Mouse (Mus musculus) heart, postnatal 0 days (tissue): Measurements from ENCODE around the gene Bhlhe40. TPM values are rescaled to one million over a fixed set of nuclear protein-coding genes. Genes with fewer than 3 reads are reported as not detected.

Experiments
- ATAC-seq: fragments of 200-750 bp; cut with Nextera tagmentation; 2 replicates; pipeline ENCODE4 v1.8.0; 2017; ENCODE audit warnings: low read depth, moderate number of reproducible peaks, moderate library complexity; ENCODE audit not compliant: insufficient read depth
- DNase-seq: peaks from one replicate; pipeline ENCODE4 v3.0.0-alpha.2; 2016; ENCODE audit warnings: low spot score
- H3K27ac ChIP-seq: fragments of 300-500 bp; sonication (generic); 2 replicates; pipeline ENCODE4 v1.5.1; 2014; ENCODE audit warnings: low read depth, mild to moderate bottlenecking
- H3K27me3 ChIP-seq: fragments of 300-500 bp; sonication (generic); 2 replicates; pipeline ENCODE4 v1.6.1; 2014; ENCODE audit warnings: low read length, mixed read lengths; ENCODE audit not compliant: control insufficient read depth, insufficient read depth
- H3K36me3 ChIP-seq: fragments of 300-500 bp; sonication (generic); replicated peaks from 2 replicates; pipeline ENCODE4 v1.6.1; 2014; ENCODE audit warnings: low read length, mixed read lengths; ENCODE audit not compliant: control insufficient read depth, insufficient read depth
- H3K4me1 ChIP-seq: fragments of 300-500 bp; sonication (generic); 2 replicates; pipeline ENCODE4 v1.6.1; 2014; ENCODE audit warnings: antibody characterized with exemption; ENCODE audit not compliant: control insufficient read depth, insufficient read depth
- H3K4me2 ChIP-seq: fragments of 300-500 bp; sonication (generic); 2 replicates; pipeline ENCODE4 v1.6.1; 2014; ENCODE audit warnings: low read depth, mild to moderate bottlenecking, low read length, moderate library complexity
- H3K4me3 ChIP-seq: fragments of 300-500 bp; sonication (generic); 2 replicates; pipeline ENCODE4 v1.5.1; 2014; ENCODE audit warnings: low read depth, low read length
- H3K9ac ChIP-seq: fragments of 300-500 bp; sonication (generic); replicated peaks from 2 replicates; pipeline ENCODE4 v1.6.1; 2014; ENCODE audit warnings: low read depth, low read length, mixed read lengths
- H3K9me3 ChIP-seq: fragments of 300-500 bp; sonication (generic); replicated peaks from 2 replicates; pipeline ENCODE4 v1.6.1; 2016; ENCODE audit warnings: low read length; ENCODE audit not compliant: control insufficient read depth
- CTCF ChIP-seq: IDR thresholded peaks from 2 replicates; pipeline ENCODE4 v1.5.1; 2016; ENCODE audit warnings: antibody characterized with exemption, control low read depth, low read depth
- EP300 ChIP-seq: IDR thresholded peaks from 2 replicates; pipeline ENCODE4 v1.6.1; 2016; ENCODE audit warnings: antibody characterized with exemption, low read depth
- whole genome bisulfite sequencing: fragments of 180-500 bp; shearing (Covaris S2); extraction: QIAGEN DNeasy Blood & Tissue Kit; methylation state at CpG from one replicate; pipeline ENCODE4 v1.1.7; 2014; 5-methylcytosine and 5-hydroxymethylcytosine counted together
- polyA plus RNA-seq: library from polyadenylated mRNA; unstranded; fragments of >200 nt; fragmentation: Nextera tagmentation; extraction: Ambion mirVana; gene quantifications from 2 replicates; pipeline ENCODE4 v1.2.1, GENCODE M21; 2015
- total RNA-seq: library from RNA; depleted of rRNA; stranded (reverse); fragments of >200 nt; gene quantifications from 2 replicates; pipeline ENCODE4 v1.2.3, GENCODE M21; 2014; ENCODE audit warnings: low replicate concordance

The Bhlhe40 gene
- total and polyA plus RNA-seq, 2 experiments from 2014 or later: 11.8 to 19.7 TPM

- H3K4me2 ChIP-seq: peak overlapping the region; percentile 59
- no peaks in the 10 kb centered on the region for H3K36me3 ChIP-seq
- DNase-seq (no peak), ATAC-seq (no peak)
- no peaks in the 10 kb centered on the region for H3K27me3 ChIP-seq
- H3K4me1 ChIP-seq: peaks cover 6% of the 10 kb centered on the region; the same call in 1 of the 2 replicates
- H3K9me3 ChIP-seq: no peaks in the 10 kb centered on the region
- WGBS: 17% methylated on average over 9 of the region's 9 CpGs
- peak overlapping the region; percentile 33; the same call in 1 of the 2 replicates for H3K4me3 ChIP-seq
- TF ChIP-seq EP300 (no peak), CTCF (no peak)
- no peak overlapping the region for H3K27ac ChIP-seq
- no peak overlapping the region for H3K9ac ChIP-seq
Measured at GRCm38 (mm10) chr6:108709131-108709470, 48.7 kb downstream of the Bhlhe40 start.

DNA sequence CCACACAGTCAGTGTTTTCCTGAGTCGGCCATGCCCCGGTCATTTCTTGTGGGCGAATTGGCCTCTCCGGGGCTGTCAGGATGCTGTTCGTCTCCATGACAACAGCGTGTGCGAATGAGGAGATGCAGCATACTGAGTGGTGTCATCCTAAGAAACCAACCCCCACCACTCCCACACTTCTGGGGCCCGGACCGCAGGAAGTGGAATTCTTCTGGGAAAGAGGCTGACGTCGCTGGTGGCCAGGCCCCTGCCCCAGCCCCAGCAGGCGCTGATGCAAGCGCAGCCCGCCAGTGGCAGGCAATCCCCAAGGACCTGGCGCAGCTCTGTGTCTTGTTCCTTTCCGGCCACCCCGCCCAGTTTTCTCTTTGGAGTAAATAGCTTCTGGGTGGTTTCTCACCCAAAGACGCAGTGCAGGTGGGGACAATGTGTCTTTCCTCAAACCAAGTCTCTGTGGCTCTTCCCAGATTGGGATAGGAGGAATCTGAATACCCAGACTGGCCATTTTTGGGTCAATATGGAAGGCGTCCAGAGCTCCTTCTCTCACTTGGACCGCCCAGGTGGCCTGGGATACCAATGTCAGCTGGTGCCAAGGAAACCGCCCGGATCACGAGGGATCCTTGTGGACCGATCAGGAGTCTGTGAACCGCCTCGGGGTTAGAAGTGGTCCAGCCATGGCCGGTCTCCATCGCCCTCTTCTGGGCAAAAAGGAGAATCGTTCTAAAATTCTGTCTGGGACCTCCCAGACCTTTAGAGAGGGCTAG lies 49.2 kb downstream of the Bhlhe40 start:
- 0 out of 2 replicates have a peak, but pooled peaks have one; percentile 54 for TF ChIP-seq EP300
- TF ChIP-seq CTCF: peak; percentile 80
- ATAC-seq (peak; percentile 92), DNase-seq (peak; percentile 86)
- 1% methylated on average over 29 of the region's 29 CpGs for WGBS
- Histone ChIP-seq H3K4me3 (peak overlapping the region; percentile 33), H3K27ac (no peak overlapping the region), H3K27me3 (no peaks in the 10 kb centered on the region), H3K4me1 (peaks cover under 1% of the 10 kb centered on the region; the same call in 1 of the 2 replicates), H3K9ac (peak overlapping the region; percentile 4; the same call in 1 of the 2 replicates), H3K9me3 (no peaks in the 10 kb centered on the region), H3K4me2 (peak overlapping the region; percentile 59), H3K36me3 (no peaks in the 10 kb centered on the region)

DNA sequence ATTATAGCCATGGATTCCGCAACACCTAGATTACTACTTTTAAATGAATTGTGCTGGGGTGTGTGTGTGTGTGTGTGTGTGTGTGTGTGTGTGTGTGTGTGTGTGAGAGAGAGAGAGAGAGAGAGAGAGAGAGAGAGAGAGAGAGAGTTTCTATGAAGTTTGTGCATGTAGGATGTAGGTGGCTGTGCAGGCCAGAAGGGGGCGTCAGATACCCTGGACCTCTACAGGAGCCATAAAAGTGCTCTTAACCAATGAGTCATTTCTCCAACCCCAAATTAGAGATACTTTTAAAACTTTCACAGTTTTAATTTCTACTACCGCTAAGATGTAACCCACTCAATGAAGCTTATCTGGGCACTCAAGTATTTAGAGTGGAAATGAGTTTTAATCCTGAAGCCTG lies 50.2 kb downstream of the Bhlhe40 start:
- 61% methylated on average over 3 of the region's 3 CpGs for WGBS
- ATAC-seq: no peak

GRCm38 (mm10) chr6:108711192-108711964 lies 50.9 kb downstream of the Bhlhe40 start:
- no peak for TF ChIP-seq EP300
- no peak for TF ChIP-seq CTCF
- Histone ChIP-seq H3K27ac (no peak overlapping the region), H3K36me3 (no peaks in the 10 kb centered on the region), H3K9me3 (no peaks in the 10 kb centered on the region), H3K4me1 (no peaks in the 10 kb centered on the region), H3K27me3 (no peaks in the 10 kb centered on the region), H3K4me3 (no peak overlapping the region), H3K9ac (no peak overlapping the region), H3K4me2 (no peak overlapping the region)
- WGBS: 79% methylated on average over 4 of the region's 4 CpGs
- ATAC-seq: no peak
- no peak for DNase-seq

More for the DNA sequence above, 50.2 kb downstream of the Bhlhe40 start:
- H3K36me3 ChIP-seq: no peaks in the 10 kb centered on the region
- no peak for DNase-seq
- no peak overlapping the region for H3K27ac ChIP-seq
- TF ChIP-seq CTCF: no peak
- TF ChIP-seq EP300: no peak
- no peak overlapping the region for H3K9ac ChIP-seq
- no peaks in the 10 kb centered on the region for H3K9me3 ChIP-seq
- H3K4me2 ChIP-seq: no peak overlapping the region
- H3K27me3 ChIP-seq: no peaks in the 10 kb centered on the region
- no peak overlapping the region for H3K4me3 ChIP-seq
- no peaks in the 10 kb centered on the region for H3K4me1 ChIP-seq

- Histone ChIP-seq H3K4me3 (no peak overlapping the region), H3K9ac (no peak overlapping the region), H3K27ac (no peak overlapping the region), H3K4me2 (no peak overlapping the region), H3K9me3 (no peaks in the 10 kb centered on the region), H3K27me3 (no peaks in the 10 kb centered on the region), H3K36me3 (no peaks in the 10 kb centered on the region), H3K4me1 (no peaks in the 10 kb centered on the region)
- ATAC-seq (no peak), DNase-seq (no peak)
- no peak for TF ChIP-seq EP300
- TF ChIP-seq CTCF: no peak
Measured at GRCm38 (mm10) chr6:108712148-108712547, 51.7 kb downstream of the Bhlhe40 start.
